Mouse (Mus musculus) kidney, adult 18-20 months (tissue): ENCODE data around the gene Pdxdc1.
"Not testable (repeated sequence)": the region's sequence is repeated elsewhere in the genome, so short reads cannot be mapped to it uniquely, and the experiment has no call there.

Experiments used
- DNase-seq: peaks from one replicate; pipeline ENCODE4 v3.0.0; 2021

The Pdxdc1 gene

DNA sequence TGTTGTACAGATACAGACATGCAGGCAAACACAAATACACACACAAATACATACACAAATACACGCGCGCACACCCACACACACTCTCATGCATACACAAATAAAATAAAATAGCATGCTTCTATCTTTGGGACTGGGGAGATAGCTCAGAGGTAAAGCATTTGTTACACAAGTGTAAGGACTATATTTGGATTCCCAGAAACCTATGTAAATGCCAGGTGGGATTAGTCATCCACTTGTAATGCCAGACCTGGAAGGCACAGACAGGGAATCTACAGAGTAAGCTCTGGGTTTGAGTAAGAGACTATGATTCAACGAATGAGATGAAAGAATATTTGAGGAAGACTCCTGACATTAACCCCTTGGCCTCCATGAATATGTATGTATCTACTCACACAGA lies 27.4 kb downstream of the Pdxdc1 start:
- no peak for DNase-seq

DNA sequence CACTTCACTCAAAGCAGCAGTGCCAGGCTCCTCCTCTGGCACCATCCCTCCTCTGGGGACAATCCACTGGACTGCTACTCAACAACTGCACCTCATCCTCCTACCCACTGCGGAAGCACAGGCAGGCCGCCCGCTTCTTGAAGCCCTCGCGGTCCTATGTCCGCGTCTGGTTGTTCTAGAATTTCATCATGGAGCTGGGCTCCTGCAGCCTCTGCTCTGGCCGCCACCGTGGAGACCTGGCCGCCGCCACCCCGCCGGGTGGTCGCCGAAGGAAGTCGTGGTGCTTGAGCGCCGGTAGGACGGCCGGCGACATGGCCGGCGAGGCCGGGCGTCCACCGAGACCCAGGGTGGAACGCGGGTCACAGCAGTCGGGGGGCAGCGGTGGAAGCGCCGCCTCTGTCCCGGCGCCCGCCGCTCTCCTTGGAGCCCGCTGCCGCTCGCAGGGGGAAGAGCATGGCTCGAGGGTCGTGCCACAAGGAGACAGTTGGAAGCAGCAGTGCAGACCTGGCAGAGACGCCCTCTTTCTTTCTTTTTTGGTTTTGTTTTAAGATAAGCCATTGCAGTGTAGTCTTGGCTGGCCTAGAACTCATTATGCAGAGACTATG lies 34.9 kb downstream of the Pdxdc1 start:
- DNase-seq: no peak

GRCm38 (mm10) chr16:13867406-13867805 lies 35.5 kb downstream of the Pdxdc1 start:
- not testable (repeated sequence) for DNase-seq

- DNase-seq: no peak
Measured at GRCm38 (mm10) chr16:13866616-13867015, 36.3 kb downstream of the Pdxdc1 start.

- no peak for DNase-seq
Measured at GRCm38 (mm10) chr16:13866076-13866475, 36.9 kb downstream of the Pdxdc1 start.

GRCm38 (mm10) chr16:13853886-13854285 lies 49.0 kb downstream of the Pdxdc1 start:
- DNase-seq: no peak

DNA sequence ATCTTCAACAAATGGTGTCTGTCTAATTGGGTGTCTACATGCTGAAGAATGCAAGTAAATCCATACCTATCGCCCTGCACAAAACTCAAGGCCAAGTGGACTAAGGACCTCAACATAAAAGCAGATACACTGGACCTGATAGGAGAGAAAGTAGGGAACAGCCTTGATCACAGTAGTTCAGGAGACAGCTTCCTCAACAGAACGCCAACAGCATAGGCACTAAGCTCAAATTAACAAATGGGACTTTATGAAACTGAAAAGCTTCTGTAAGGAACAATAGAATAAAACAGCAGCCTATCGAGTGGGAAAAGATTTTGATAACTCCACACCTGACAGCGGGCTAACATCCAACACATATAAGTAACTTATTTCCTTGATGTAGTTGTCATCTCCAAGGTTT lies 51.5 kb downstream of the Pdxdc1 start:
- no peak for DNase-seq

- no peak for DNase-seq
Measured at GRCm38 (mm10) chr16:13848310-13848709, 54.6 kb downstream of the Pdxdc1 start.

- DNase-seq: no peak
Measured at GRCm38 (mm10) chr16:13846675-13847074, 56.3 kb downstream of the Pdxdc1 start.

DNA sequence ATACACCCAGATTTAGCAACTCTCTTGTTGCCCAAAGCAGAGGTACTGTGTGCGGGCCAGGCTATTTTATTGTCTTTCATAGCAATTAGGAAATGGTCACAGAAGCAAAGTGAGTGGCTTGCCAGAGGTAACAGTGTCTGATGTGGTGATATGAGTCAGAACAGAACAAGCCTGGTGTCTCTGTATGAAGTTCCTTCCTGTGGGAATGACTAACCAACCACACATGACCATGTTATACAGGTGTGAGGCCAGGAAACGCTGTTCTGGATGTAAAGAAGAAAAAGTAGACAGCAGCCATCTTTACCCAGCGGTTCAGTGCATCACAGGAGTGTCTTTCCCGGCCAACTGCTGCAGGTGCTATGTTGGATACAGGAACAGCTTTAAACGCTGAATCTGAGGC lies 57.9 kb downstream of the Pdxdc1 start:
- DNase-seq: no peak

DNA sequence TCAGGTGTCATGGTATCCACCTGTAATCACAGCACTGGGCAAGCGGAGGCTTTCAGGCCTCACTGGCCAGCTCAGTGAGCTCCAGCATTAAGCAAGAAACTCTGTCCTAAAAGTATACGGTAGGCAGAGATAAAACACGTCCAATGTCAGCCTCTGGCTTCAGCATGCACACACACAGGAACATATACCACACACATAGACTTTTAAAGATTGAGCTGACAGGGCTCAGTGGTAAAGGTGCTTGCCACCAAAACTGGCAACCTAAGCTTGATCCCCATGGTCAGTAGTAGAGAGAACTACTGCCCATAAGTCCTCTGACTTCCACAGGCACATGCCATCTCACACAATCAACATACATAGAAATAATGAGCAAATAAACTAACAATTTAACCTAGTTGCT lies 62.0 kb downstream of the Pdxdc1 start:
- no peak for DNase-seq

DNA sequence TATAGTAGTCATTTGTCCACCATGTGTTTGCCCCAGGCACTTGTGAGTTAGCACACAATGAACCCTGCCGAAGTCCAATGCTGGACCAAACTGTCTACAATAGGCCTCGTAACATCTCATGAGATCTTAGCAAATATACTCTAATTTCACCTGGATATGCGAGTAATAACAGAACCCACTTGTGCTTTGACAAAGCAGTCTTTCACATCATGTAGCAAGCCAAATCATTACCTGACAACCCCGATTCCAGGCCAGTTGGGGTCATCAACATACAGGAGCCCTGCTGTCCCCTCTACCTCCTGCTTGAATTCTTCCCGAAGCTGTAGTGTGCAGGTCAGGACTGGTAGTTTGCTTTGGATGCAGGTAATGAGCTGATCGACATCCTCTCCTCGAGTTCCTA lies 62.9 kb downstream of the Pdxdc1 start:
- DNase-seq: no peak

GRCm38 (mm10) chr16:13834382-13834781 lies 68.5 kb downstream of the Pdxdc1 start:
- no peak for DNase-seq

DNA sequence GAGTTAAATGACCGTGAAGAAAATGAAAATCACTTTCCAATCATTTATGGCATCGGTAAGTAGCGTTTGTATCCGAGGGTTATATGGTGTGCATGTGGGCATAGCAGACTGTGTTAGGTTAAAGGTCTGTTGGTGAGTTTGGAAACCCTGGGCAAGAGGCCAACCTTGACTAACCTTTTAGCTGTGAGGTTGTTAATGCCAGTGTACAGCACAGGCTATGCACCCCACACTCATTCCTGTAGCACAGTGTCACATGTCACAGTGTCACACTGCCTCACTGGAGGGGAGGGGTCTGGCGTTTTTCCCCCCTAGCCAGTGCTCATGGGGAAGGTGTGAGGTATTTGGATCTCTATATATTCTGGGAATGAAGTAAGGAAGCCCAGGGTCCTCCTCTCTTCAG lies 71.3 kb downstream of the Pdxdc1 start:
- peak; percentile 28 for DNase-seq

- no peak for DNase-seq
Measured at GRCm38 (mm10) chr16:13830444-13830843, 72.5 kb downstream of the Pdxdc1 start.

DNA sequence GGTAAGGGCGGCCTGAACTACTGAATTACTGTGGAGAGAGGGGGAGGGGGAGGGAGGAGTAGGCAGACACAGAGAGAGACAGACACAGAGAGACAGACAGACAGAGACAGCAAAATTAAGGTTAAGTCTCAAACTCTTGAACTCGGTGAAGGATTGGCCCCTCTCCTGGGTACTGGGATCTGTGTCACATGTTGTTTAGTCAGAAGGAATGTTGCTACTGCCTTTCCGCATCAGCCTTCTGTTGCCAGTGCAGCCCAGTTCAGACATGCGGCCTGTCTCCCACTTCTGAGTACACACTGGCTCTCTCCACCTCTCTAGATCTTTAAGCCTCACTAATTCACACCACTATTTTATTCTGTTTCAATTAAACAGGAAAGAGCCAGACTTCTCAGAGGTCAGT lies 76.4 kb downstream of the Pdxdc1 start:
- DNase-seq: no peak

DNA sequence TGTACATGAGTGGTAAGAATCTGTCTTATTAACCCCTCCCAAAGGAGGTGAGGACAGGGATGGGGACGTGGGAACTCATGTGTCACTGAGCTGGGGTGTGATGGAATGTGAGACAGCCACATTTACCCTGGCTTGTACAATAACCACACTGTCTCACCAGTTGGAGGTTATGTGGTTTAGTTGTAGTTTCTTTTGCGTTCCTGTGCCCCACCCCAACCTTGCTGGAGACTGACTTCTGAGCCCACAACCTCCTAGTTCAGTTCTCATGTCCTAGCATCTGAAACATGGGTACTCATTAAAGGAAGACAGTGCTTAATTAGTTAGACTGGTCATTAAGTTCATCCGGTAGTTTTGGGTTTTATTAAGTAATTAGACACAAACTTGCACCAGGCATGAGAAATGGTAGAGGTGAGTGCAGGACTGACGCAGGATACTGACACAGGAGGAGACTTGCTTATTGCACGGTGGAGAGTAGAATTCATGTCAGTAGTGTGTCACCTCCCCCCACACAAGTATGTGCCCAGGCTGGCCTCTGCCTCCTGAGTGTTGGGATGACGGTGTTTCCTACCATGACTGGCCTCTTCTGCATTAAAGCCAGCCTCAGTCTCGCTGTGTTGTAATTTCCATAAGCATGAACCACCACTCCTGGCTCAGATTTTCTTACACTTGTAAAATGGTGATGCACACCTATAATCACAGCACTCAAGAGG lies 77.0 kb downstream of the Pdxdc1 start:
- no peak for DNase-seq

DNA sequence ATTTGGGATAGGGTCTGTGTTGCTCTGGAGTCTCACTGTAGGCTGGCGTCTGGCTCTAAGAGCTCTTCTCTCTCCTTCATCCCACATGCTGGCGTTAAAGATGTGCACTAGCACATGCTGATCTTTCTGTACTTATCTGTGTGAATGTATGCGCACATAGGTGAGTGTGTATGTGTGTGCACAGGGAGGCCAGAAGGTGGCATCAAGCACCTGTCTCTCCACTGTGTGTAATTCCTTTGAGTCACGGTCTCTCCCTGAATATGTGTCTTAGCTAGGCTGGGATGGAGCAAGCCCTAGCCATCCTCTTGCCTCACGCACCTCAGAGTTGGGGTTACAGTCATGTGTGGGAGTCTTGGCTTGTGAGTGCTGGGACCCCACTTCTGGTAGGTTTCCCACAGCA lies 82.2 kb downstream of the Pdxdc1 start:
- no peak for DNase-seq

DNA sequence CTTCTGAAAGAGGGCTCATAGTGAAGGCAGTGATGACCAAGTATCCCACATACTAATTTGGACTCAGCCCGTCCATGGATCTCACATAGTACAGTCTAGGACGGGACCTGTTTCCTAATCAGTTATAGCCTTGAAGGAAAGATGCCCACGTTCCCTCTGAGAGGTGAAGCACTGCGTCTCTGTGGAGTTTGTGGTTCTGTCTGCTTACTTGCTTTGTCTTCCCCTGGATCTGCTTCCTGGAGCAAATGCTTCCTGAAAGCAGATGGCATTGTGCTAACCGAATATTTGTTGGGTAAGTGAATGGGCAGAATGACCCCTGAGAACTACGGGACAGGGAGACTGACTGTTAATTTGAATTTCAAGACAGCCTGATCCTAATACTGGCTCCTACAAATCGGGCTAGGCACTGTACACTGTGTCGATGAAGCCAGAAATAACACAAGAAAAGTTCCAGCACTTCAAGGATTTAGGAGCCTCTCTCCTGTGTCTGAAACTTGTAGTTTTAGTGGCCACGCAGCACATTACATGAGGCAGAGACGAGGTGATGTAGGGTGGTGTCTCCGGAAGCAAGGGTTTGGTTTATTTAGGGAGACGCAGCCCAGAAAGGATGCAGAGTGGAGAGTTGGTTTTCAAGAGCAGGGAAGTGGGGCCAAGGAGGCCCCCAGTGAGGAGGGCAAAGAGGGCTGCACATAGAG lies 83.0 kb downstream of the Pdxdc1 start:
- DNase-seq: peak; percentile 13

DNA sequence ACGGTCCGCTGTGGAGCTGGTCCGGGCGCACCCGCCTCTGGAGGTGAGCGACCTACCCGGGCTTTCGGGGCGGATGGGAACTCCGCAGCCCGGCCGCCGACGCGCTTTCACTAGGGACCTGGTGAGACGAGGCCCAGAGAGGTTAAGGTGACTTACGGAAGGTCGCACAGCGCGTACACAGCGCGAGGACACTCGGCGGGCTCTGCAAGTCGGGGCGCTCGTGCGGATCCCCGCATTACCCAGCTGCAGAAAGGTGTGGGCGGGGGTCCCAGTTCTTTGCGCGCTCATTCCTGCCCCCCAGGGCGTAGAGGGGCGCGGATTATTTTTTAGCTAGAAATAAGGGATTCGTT lies 83.6 kb downstream of the Pdxdc1 start:
- DNase-seq: no peak

GRCm38 (mm10) chr16:13818560-13819393 lies 84.2 kb downstream of the Pdxdc1 start, which contains the start of gene Ntan1:
Ntan1 (plus strand) TSS chr16:13818845.
- peak; percentile 96 for DNase-seq

DNA sequence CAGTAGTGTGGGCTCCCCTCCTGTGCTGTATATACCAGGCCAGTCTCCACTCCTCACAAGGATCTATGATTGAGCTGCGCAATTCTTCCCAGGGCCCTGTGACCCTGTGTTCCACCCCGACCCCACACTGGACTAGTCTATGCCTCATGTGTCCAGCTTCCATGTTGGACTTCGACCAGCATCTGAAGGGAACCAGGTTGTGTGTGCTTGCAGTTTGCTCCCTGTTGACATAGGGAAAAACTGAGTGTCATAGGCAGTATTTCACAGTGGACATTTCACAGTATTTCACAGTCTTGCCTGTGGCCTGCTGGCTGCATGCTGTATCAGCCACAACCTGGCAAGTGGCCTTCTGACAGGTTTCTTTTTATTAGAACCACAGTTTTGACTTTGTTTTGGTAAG lies 89.7 kb downstream of the Pdxdc1 start:
- DNase-seq: no peak

- no peak for DNase-seq
Measured at GRCm38 (mm10) chr16:13812152-13812551, 90.8 kb downstream of the Pdxdc1 start.
